Mouse (Mus musculus) neural tube, embryonic 15.5 days (tissue): ENCODE measurements at regions not wholly inside any gene's neighbourhood (a gene's known extent, or its start where the extent isn't known, plus 50 kb on each side); places are given as distances from the start of the nearest gene placed in this dataset.
A peak's percentile ranks its signal among the peaks of the same experiment; 100 is the strongest.

Source experiments
- ATAC-seq: fragments of 200-750 bp; cut with Nextera tagmentation; 2 replicates; pipeline ENCODE4 v1.8.0; 2017; ENCODE audit warnings: mild to moderate bottlenecking, moderate TSS enrichment, moderate library complexity; ENCODE audit not compliant: low FRiP score
- H3K27ac ChIP-seq: fragments of 300-500 bp; sonication (generic); replicated peaks from 2 replicates; pipeline ENCODE4 v1.5.1; 2015; ENCODE audit warnings: mild to moderate bottlenecking, inconsistent platforms
- H3K27me3 ChIP-seq: fragments of 300-500 bp; sonication (generic); replicated peaks from 2 replicates; pipeline ENCODE4 v1.6.1; 2015; ENCODE audit warnings: inconsistent platforms
- H3K36me3 ChIP-seq: fragments of 300-500 bp; sonication (generic); 2 replicates; pipeline ENCODE4 v1.6.1; 2015; ENCODE audit warnings: inconsistent platforms
- H3K4me1 ChIP-seq: fragments of 300-500 bp; sonication (generic); 2 replicates; pipeline ENCODE4 v1.6.1; 2015; ENCODE audit warnings: inconsistent platforms
- H3K4me2 ChIP-seq: fragments of 300-500 bp; sonication (generic); 2 replicates; pipeline ENCODE4 v1.6.1; 2015; ENCODE audit warnings: inconsistent platforms, mild to moderate bottlenecking, moderate library complexity
- H3K4me3 ChIP-seq: fragments of 300-500 bp; sonication (generic); replicated peaks from 2 replicates; pipeline ENCODE4 v1.5.1; 2015; ENCODE audit warnings: mild to moderate bottlenecking, inconsistent platforms
- H3K9ac ChIP-seq: fragments of 300-500 bp; sonication (generic); replicated peaks from 2 replicates; pipeline ENCODE4 v1.6.1; 2015; ENCODE audit warnings: mild to moderate bottlenecking, inconsistent platforms
- H3K9me3 ChIP-seq: fragments of 300-500 bp; sonication (generic); replicated peaks from 2 replicates; pipeline ENCODE4 v1.6.1; 2016; ENCODE audit warnings: inconsistent platforms
- WGBS: fragments of 180-500 bp; shearing (Covaris S2); methylation state at CpG from one replicate; pipeline ENCODE4 v1.1.7; 2015; ENCODE audit warnings: mixed read lengths; 5-methylcytosine and 5-hydroxymethylcytosine counted together

- no peak for ATAC-seq
- Histone ChIP-seq H3K9me3 (no peaks in the 10 kb centered on the region), H3K4me3 (no peak overlapping the region), H3K4me2 (no peak overlapping the region), H3K27me3 (no peaks in the 10 kb centered on the region), H3K36me3 (no peaks in the 10 kb centered on the region), H3K4me1 (no peaks in the 10 kb centered on the region), H3K9ac (no peak overlapping the region), H3K27ac (no peak overlapping the region)
- 37% methylated on average over 6 of the region's 6 CpGs for WGBS
Observed at GRCm38 (mm10) chr9:113486494-113487081, 221.5 kb downstream of the Pdcd6ip start.

DNA sequence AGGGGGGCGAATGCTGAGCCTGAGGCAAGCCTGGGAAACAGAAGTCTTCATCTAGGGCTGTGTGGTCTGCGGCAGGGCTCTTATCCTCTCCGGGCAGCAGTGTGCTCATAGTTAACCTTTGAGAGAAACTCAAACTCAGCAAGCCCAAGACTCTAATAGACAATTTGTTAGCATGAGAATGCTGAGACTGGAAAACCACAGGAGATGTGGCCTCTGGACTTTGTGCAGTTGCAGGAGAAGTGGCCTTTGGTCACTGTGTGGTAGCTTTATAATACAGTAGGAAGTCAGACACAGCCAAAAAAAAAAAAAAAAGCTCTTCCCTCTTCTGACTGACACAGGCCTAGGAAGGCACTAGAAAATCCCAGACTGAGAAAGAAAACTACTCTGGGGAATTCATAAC, 228.2 kb downstream of the Pdcd6ip start:
- Histone ChIP-seq H3K4me3 (no peak overlapping the region), H3K36me3 (no peaks in the 10 kb centered on the region), H3K4me2 (no peak overlapping the region), H3K4me1 (no peaks in the 10 kb centered on the region), H3K9ac (no peak overlapping the region), H3K27ac (no peak overlapping the region), H3K27me3 (no peaks in the 10 kb centered on the region), H3K9me3 (no peaks in the 10 kb centered on the region)
- WGBS, result 84% methylated on average over 3 of the region's 3 CpGs
- ATAC-seq, result no peak

DNA sequence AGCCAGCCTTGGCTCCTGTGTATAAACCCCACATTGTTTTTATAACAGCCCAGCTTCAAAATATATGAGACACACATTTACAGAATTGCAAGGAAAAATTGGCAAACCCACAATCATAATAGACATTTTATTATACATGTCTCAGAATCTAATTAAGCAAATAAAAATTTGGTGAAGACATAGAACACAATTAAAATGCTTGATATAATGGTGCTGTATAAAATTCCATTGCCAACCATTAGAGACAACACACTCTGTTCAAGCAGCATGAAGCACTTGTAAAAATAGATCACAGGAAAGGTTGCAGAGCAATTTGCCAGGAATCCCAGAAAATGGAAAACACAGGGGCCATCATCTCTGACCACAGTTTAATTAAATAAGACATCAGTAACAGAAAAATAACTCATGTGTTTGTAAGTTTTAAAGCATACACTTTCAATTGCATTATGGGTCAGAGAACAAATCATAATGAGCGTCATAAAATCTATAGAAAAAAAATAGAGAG, 229.2 kb downstream of the Pdcd6ip start:
- no peak for ATAC-seq
- peak overlapping the region; percentile 14; the same call in 1 of the 2 replicates for H3K27ac ChIP-seq
- 92% methylated on average over 1 of the region's 1 CpGs for WGBS
- H3K27me3 ChIP-seq, result no peaks in the 10 kb centered on the region
- H3K36me3 ChIP-seq, result no peaks in the 10 kb centered on the region
- H3K9ac ChIP-seq, result no peak overlapping the region
- no peak overlapping the region for H3K4me2 ChIP-seq
- no peaks in the 10 kb centered on the region for H3K4me1 ChIP-seq
- H3K4me3 ChIP-seq, result no peak overlapping the region
- no peaks in the 10 kb centered on the region for H3K9me3 ChIP-seq

DNA sequence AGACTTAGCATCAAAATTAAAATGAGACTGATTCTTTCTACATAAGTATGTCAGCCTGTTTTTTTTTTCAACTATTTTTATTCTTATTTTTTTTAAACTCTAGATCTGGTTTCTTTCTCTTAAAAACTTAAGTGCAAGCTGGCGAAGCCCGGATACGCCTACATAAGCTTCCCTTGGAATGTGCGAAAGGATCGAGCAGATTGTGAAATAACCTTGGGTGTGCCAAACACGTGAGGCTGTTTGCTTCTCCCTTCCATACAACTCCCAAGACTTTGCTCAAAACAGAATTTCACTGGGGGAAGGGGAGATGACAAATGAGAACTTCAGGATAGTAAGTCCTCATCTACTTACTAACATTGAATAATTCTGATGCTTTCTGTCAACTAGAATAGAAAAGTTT, 236.3 kb downstream of the Pdcd6ip start:
- Histone ChIP-seq H3K4me3 (no peak overlapping the region), H3K36me3 (no peaks in the 10 kb centered on the region), H3K4me1 (no peaks in the 10 kb centered on the region), H3K9me3 (no peaks in the 10 kb centered on the region), H3K27me3 (no peaks in the 10 kb centered on the region), H3K9ac (no peak overlapping the region), H3K27ac (no peak overlapping the region), H3K4me2 (no peak overlapping the region)
- WGBS, result 93% methylated on average over 6 of the region's 6 CpGs
- ATAC-seq, result no peak

GRCm38 (mm10) chr9:113462888-113463287, 245.2 kb downstream of the Pdcd6ip start:
- no peaks in the 10 kb centered on the region for H3K27me3 ChIP-seq

DNA sequence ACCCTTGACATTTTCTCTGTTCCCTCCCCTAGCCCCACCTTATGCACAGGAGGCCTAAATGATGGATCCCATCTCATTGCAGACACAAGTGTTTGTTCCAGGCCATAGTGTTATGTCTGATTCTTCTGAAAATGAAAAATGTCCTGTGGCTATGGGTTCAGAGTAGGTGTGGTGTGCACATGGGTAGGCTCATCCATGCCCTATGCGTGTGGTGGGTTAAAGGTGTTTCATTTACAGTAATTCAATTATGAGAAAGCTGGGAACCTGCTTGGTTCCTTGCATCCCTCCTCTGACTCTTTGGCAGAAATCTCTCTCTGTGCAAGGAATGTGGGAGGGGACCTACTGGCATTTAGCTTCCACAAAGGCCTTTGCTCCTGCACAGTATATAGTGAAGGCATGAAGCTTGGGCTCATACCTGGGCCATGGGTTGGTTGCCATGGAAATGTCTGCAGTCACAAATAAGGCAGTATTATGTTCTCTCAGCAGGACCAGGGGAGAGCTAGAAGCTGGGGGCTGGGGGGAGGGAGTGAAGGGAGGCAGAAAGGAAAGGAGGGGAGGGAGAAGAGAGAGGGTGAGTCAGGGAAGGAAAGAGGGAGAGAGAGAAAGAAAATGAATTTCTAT, 245.7 kb downstream of the Pdcd6ip start:
- Histone ChIP-seq H3K27me3 (no peaks in the 10 kb centered on the region), H3K9ac (no peak overlapping the region), H3K36me3 (no peaks in the 10 kb centered on the region), H3K4me2 (no peak overlapping the region), H3K27ac (peak overlapping the region; percentile 52), H3K4me3 (no peak overlapping the region), H3K4me1 (peaks cover 10% of the 10 kb centered on the region), H3K9me3 (no peaks in the 10 kb centered on the region)
- 58% methylated on average over 1 of the region's 1 CpGs for WGBS
- peak; percentile 69 for ATAC-seq

More at GRCm38 (mm10) chr9:113462888-113463287, 245.2 kb downstream of the Pdcd6ip start:
- no peak; the same call in 1 of the 2 replicates for ATAC-seq
- no peak overlapping the region for H3K9ac ChIP-seq
- H3K4me1 ChIP-seq, result peaks cover 10% of the 10 kb centered on the region
- no peaks in the 10 kb centered on the region for H3K36me3 ChIP-seq
- H3K4me3 ChIP-seq, result no peak overlapping the region
- 7% methylated on average over 2 of the region's 2 CpGs for WGBS
- H3K27ac ChIP-seq, result peak overlapping the region; percentile 52; the same call in 1 of the 2 replicates
- H3K9me3 ChIP-seq, result no peaks in the 10 kb centered on the region
- H3K4me2 ChIP-seq, result no peak overlapping the region

DNA sequence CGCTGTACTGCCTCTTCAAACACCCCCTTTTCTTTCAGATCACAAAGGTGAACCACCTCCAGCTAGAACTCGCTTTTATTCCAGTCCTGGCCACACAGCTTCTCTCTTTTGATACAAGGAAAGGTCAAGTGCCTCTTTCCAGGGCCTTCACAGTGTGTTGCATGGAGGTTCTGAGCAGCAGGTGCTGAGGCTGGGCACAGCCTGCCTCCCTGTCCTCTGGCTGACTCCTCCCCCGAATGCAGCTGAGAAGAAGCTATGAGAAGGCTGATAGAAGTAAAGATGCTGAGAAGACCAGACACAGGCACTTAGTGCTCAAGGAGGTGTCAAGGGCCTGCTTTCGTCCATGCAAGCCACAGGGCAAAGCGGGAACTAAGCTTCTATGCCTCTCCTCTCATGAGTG, 248.2 kb downstream of the Pdcd6ip start:
- peaks cover 10% of the 10 kb centered on the region for H3K4me1 ChIP-seq

GRCm38 (mm10) chr9:113459221-113459620, 248.8 kb downstream of the Pdcd6ip start:
- ATAC-seq, result no peak
- Histone ChIP-seq H3K27ac (no peak overlapping the region), H3K36me3 (no peaks in the 10 kb centered on the region), H3K4me2 (no peak overlapping the region), H3K27me3 (no peaks in the 10 kb centered on the region), H3K9ac (no peak overlapping the region), H3K9me3 (no peaks in the 10 kb centered on the region), H3K4me1 (peaks cover 10% of the 10 kb centered on the region), H3K4me3 (no peak overlapping the region)
- WGBS, result 39% methylated on average over 2 of the region's 2 CpGs

More for the DNA sequence above, 248.2 kb downstream of the Pdcd6ip start:
- ATAC-seq, result no peak
- Histone ChIP-seq H3K27ac (no peak overlapping the region), H3K36me3 (no peaks in the 10 kb centered on the region), H3K9ac (no peak overlapping the region), H3K4me2 (no peak overlapping the region), H3K4me3 (no peak overlapping the region), H3K27me3 (no peaks in the 10 kb centered on the region), H3K9me3 (no peaks in the 10 kb centered on the region)
- 87% methylated on average over 5 of the region's 5 CpGs for WGBS

- Histone ChIP-seq H3K4me1 (peaks cover 10% of the 10 kb centered on the region), H3K4me2 (no peak overlapping the region), H3K27ac (no peak overlapping the region), H3K4me3 (no peak overlapping the region), H3K9ac (no peak overlapping the region), H3K9me3 (no peaks in the 10 kb centered on the region), H3K27me3 (no peaks in the 10 kb centered on the region), H3K36me3 (no peaks in the 10 kb centered on the region)
- 18% methylated on average over 5 of the region's 5 CpGs for WGBS
- ATAC-seq, result no peak
Observed at GRCm38 (mm10) chr9:113458741-113459154, 249.3 kb downstream of the Pdcd6ip start.

DNA sequence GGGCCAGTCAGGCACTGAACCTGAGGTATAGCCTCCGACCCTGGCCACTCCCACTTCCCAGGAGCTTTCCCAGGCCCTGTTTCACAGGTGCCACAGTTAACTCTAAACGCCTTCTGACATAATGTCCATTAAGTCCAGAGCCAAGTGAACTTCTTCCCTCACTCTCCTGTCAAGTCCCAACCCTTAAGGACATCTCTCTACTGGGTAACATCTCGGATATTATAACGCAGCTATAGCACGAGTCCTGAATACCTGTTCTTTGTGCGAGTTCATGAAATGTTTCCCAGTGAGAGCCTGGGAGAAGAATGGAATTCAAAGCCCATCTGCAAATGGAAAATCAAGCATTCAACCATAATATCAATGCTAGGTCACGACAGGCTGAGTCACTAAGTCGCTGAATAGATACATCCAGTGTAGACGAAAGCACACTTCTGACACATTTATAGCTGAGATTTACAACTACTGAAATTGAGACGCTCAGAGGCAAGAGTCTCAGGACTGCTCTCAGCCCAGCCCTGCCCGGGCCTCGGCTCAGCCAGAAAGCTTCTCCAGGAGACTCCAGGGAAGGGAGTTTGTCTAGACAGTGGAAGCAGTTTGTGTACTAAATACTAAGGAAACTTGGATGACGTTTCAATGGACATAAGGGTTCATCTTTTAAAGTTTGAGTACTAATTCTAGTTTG, 250.7 kb downstream of the Pdcd6ip start:
- Histone ChIP-seq H3K36me3 (no peaks in the 10 kb centered on the region), H3K4me2 (no peak overlapping the region), H3K27me3 (no peaks in the 10 kb centered on the region), H3K9me3 (no peaks in the 10 kb centered on the region), H3K27ac (no peak overlapping the region), H3K4me1 (peaks cover 2% of the 10 kb centered on the region), H3K9ac (no peak overlapping the region), H3K4me3 (no peak overlapping the region)
- ATAC-seq, result no peak
- 47% methylated on average over 13 of the region's 13 CpGs for WGBS

- Histone ChIP-seq H3K9me3 (no peaks in the 10 kb centered on the region), H3K27ac (no peak overlapping the region), H3K4me1 (no peaks in the 10 kb centered on the region), H3K4me3 (no peak overlapping the region), H3K27me3 (no peaks in the 10 kb centered on the region), H3K4me2 (no peak overlapping the region), H3K9ac (no peak overlapping the region), H3K36me3 (no peaks in the 10 kb centered on the region)
- ATAC-seq, result no peak
- WGBS, result 93% methylated on average over 5 of the region's 5 CpGs
Observed at GRCm38 (mm10) chr9:113455577-113455976, 252.5 kb downstream of the Pdcd6ip start.

- no peak overlapping the region for H3K27ac ChIP-seq
- H3K36me3 ChIP-seq, result no peaks in the 10 kb centered on the region
- H3K27me3 ChIP-seq, result no peaks in the 10 kb centered on the region
- H3K9me3 ChIP-seq, result no peaks in the 10 kb centered on the region
- no peak for ATAC-seq
- H3K4me1 ChIP-seq, result no peaks in the 10 kb centered on the region
- H3K9ac ChIP-seq, result no peak overlapping the region
- no peak overlapping the region for H3K4me3 ChIP-seq
- 71% methylated on average over 3 of the region's 3 CpGs for WGBS
- H3K4me2 ChIP-seq, result no peak overlapping the region
Observed at GRCm38 (mm10) chr9:113453231-113453630, 254.8 kb downstream of the Pdcd6ip start.
